Comparison of ENCODE assay signal across 8 mouse cellular contexts in the genomic region with DNA sequence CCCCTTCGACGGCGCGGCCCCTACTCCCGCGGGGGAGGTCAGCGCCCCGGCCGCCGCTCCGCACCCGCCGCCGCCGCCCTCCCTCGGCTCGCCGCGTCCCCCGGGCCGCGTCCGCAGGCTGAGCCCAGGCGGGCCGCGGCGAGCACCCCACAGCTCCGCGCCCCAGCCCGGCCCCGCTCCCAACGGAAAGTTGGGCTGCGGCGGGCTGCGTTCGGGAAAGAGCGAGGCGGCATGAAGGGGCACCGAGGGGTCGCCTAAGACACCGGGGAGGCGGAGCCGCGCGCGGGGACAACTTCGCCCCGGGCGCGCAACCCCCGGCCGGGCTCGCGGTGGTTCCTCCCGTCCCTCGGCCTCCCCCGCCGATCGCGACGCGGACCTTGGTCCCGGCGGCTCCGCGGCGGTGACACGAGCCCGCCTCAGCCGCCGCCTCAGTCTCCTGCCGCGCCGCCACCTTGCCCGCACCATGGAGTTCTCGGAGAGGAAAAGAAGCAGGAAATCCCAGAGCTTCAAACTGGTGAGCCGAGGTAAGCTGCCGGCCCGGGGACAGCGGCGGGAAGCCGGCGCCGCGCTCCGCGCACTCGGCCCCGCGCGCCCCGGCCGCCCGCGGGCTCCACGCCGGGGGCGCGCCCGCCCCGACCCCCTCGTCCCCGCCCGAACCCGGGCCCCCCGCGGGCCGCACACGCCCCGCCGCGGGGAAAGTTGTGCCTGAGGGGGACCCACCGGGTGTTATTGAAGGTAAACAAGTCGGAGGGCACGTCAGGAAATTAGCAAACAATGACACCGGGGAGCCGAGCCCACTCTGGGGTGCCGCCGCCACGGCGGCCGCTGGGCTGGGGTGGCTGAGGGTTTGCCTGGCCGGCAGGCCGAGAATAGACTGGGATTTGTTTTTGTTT. TPM values are rescaled to one million over a fixed set of nuclear protein-coding genes. Genes with fewer than 3 reads are reported as not detected.
DNase-seq lines count a peak whose midpoint lies in the region; ATAC-seq lines count a peak whose summit lies in the region.

A gene (plus strand): TSS at position 63 of the 893 bp plus-strand sequence.

- ATAC-seq in forebrain, embryonic 16.5 days: peak; percentile 76
- ATAC-seq in hindbrain, embryonic 14.5 days (ENCODE audit: low FRiP score): peak; percentile 73
- peak; percentile 38; the same call in 1 of the 2 replicates for ATAC-seq in limb, embryonic 12.5 days (ENCODE audit: insufficient number of reproducible peaks, insufficient read depth, low FRiP score, low TSS enrichment, low read depth)
- peak; percentile 82 for ATAC-seq in midbrain, embryonic 13.5 days

- under 1% methylated on average over 86 of the region's 124 CpGs for WGBS in forebrain, embryonic 16.5 days
- WGBS in hindbrain, embryonic 14.5 days: 2% methylated on average over 68 of the region's 124 CpGs
- WGBS in limb, embryonic 12.5 days: under 1% methylated on average over 108 of the region's 124 CpGs
- WGBS in midbrain, embryonic 13.5 days: under 1% methylated on average over 90 of the region's 124 CpGs

- peaks cover 2% of the 10 kb centered on the region; the same call in 1 of the 2 replicates for H3K4me1 ChIP-seq in brown adipose tissue, adult 24 weeks (ENCODE audit: control insufficient read depth, insufficient read depth, insufficient read length, low read length)
- peaks cover 13% of the 10 kb centered on the region for H3K4me1 ChIP-seq in forebrain, embryonic 16.5 days (replicated peaks; ENCODE audit: control insufficient read depth, insufficient read depth, low read length)
- peaks cover 8% of the 10 kb centered on the region; the same call in 1 of the 2 replicates for H3K4me1 ChIP-seq in hindbrain, embryonic 14.5 days (replicated peaks; ENCODE audit: control insufficient read depth, insufficient read depth, low read length)
- H3K4me1 ChIP-seq in limb, embryonic 12.5 days (replicated peaks): peaks cover 5% of the 10 kb centered on the region
- H3K4me1 ChIP-seq in midbrain, embryonic 13.5 days (replicated peaks): peaks cover 19% of the 10 kb centered on the region

- H3K4me2 ChIP-seq in forebrain, embryonic 16.5 days (ENCODE audit: low read length): peak within 1 kb of the TSS; percentile 98
- H3K4me2 ChIP-seq in hindbrain, embryonic 14.5 days (replicated peaks): peak within 1 kb of the TSS; percentile 79
- peak within 1 kb of the TSS; percentile 86 for H3K4me2 ChIP-seq in limb, embryonic 12.5 days
- H3K4me2 ChIP-seq in midbrain, embryonic 13.5 days (replicated peaks): peak within 1 kb of the TSS; percentile 89

- H3K36me3 ChIP-seq in forebrain, embryonic 16.5 days (ENCODE audit: control insufficient read depth, insufficient read depth): no peaks in the 10 kb centered on the region
- H3K36me3 ChIP-seq in hindbrain, embryonic 14.5 days (replicated peaks; ENCODE audit: control insufficient read depth, insufficient read depth): no peaks in the 10 kb centered on the region
- no peaks in the 10 kb centered on the region for H3K36me3 ChIP-seq in limb, embryonic 12.5 days
- no peaks in the 10 kb centered on the region for H3K36me3 ChIP-seq in midbrain, embryonic 13.5 days

- peak within 1 kb of the TSS; percentile 79 for H3K9ac ChIP-seq in forebrain, embryonic 16.5 days (replicated peaks; ENCODE audit: low read depth, low read length)
- peak within 1 kb of the TSS; percentile 82 for H3K9ac ChIP-seq in hindbrain, embryonic 14.5 days
- H3K9ac ChIP-seq in limb, embryonic 12.5 days (replicated peaks): peak within 1 kb of the TSS; percentile 69
- H3K9ac ChIP-seq in midbrain, embryonic 13.5 days (replicated peaks): peak within 1 kb of the TSS; percentile 84

- peak; percentile 59 for DNase-seq in ZHBTc4 (ENCODE audit: low read depth, low spot score)
- DNase-seq in hindbrain, embryonic 14.5 days (ENCODE audit: low spot score): peak; percentile 26
- DNase-seq in thymus, postnatal 0 days (ENCODE audit: low spot score): peak; percentile 13
- DNase-seq in spleen, postnatal 14 days (ENCODE audit: low spot score in 2 of 2): no peak

- H3K27ac ChIP-seq in brown adipose tissue, adult 24 weeks (replicated peaks; ENCODE audit: low read depth, low read length): peak within 1 kb of the TSS; percentile 63
- 0 out of 2 replicates have a peak within 1 kb of the TSS, but pooled peaks have one; percentile 37 for H3K27ac ChIP-seq in forebrain, embryonic 16.5 days (ENCODE audit: low read length)
- peak within 1 kb of the TSS; percentile 84 for H3K27ac ChIP-seq in hindbrain, embryonic 14.5 days
- H3K27ac ChIP-seq in limb, embryonic 12.5 days: no peak within 1 kb of the TSS
- peak within 1 kb of the TSS; percentile 82 for H3K27ac ChIP-seq in midbrain, embryonic 13.5 days

- peak within 1 kb of the TSS; percentile 99 for H3K4me3 ChIP-seq in brown adipose tissue, adult 24 weeks (ENCODE audit: insufficient read depth, low read depth, low read length)
- H3K4me3 ChIP-seq in forebrain, embryonic 16.5 days (replicated peaks; ENCODE audit: low read length): peak within 1 kb of the TSS; percentile 82
- H3K4me3 ChIP-seq in hindbrain, embryonic 14.5 days (replicated peaks; ENCODE audit: low read length): peak within 1 kb of the TSS; percentile 89
- H3K4me3 ChIP-seq in limb, embryonic 12.5 days (replicated peaks): peak within 1 kb of the TSS; percentile 79
- peak within 1 kb of the TSS; percentile 71 for H3K4me3 ChIP-seq in midbrain, embryonic 13.5 days (replicated peaks)

- H3K9me3 ChIP-seq in forebrain, embryonic 16.5 days (ENCODE audit: control insufficient read depth, low read length): no peaks in the 10 kb centered on the region
- no peaks in the 10 kb centered on the region for H3K9me3 ChIP-seq in hindbrain, embryonic 14.5 days (ENCODE audit: control insufficient read depth, low read length)
- no peaks in the 10 kb centered on the region for H3K9me3 ChIP-seq in limb, embryonic 12.5 days
- no peaks in the 10 kb centered on the region for H3K9me3 ChIP-seq in midbrain, embryonic 13.5 days

- no peaks in the 10 kb centered on the region; the same call in 1 of the 2 replicates for H3K27me3 ChIP-seq in forebrain, embryonic 16.5 days (replicated peaks; ENCODE audit: control insufficient read depth, insufficient read depth, low read length)
- H3K27me3 ChIP-seq in hindbrain, embryonic 14.5 days (ENCODE audit: control insufficient read depth, insufficient read depth, low read length): no peaks in the 10 kb centered on the region
- peaks cover 36% of the 10 kb centered on the region for H3K27me3 ChIP-seq in limb, embryonic 12.5 days
- H3K27me3 ChIP-seq in midbrain, embryonic 13.5 days: peaks cover 14% of the 10 kb centered on the region; the same call in 1 of the 2 replicates

RNA-seq across cellular contexts. Expression of the gene that starts here (rescaled TPM):
- 4.5 and 6.7 TPM in 2 replicates for polyA plus RNA-seq in brown adipose tissue, adult 24 weeks (2012; ENCODE audit: insufficient read depth, insufficient read length, missing spikeins)
- 2.0 and 2.7 TPM in 2 replicates for polyA plus RNA-seq in forebrain, embryonic 16.5 days (2015; fragmentation: Nextera tagmentation; extraction: Ambion mirVana)
- 8.7 and 8.9 TPM in 2 replicates for polyA plus RNA-seq in hindbrain, embryonic 14.5 days (2014; fragmentation: Nextera tagmentation; extraction: Ambion mirVana)
- 2.0 and 2.3 TPM in 2 replicates for polyA plus RNA-seq in limb, embryonic 12.5 days (2016; fragmentation: Nextera tagmentation; extraction: Ambion mirVana)
- polyA plus RNA-seq in midbrain, embryonic 13.5 days (2015; fragmentation: Nextera tagmentation; extraction: Ambion mirVana): 5.7 and 6.2 TPM in 2 replicates
- 0.68 and 0.94 TPM in 2 replicates for polyA plus RNA-seq in thymus, postnatal 0 days (2015; fragmentation: Nextera tagmentation; extraction: Ambion mirVana)

Comparison
In these comparisons a context has a peak if more than half of its experiments do, and no peak if none do; other contexts are left out.
1. Peak in DNase-seq in thymus, postnatal 0 days; RNA of the gene not detected or under 1 TPM.
2. DNase-seq: peak in ZHBTc4 (single experiment) and hindbrain, embryonic 14.5 days (single experiment); none in spleen, postnatal 14 days (0 of 2).
3. Peak in every context shown above with its lines, with median percentiles within 50 percentile points of each other: H3K4me3 ChIP-seq, ATAC-seq, H3K4me2 ChIP-seq and H3K9ac ChIP-seq.